Mouse (Mus musculus) forebrain, embryonic 16.5 days (tissue): ENCODE measurements at regions not wholly inside any gene's neighbourhood (a gene's known extent, or its start where the extent isn't known, plus 50 kb on each side); places are given as distances from the start of the nearest gene placed in this dataset.

Experiments used
- ATAC-seq: fragments of 200-750 bp; cut with Nextera tagmentation; 2 replicates; pipeline ENCODE4 v1.8.0; 2017; ENCODE audit warnings: mild to moderate bottlenecking, moderate library complexity
- H3K27ac ChIP-seq: fragments of 300-500 bp; sonication (generic); 2 replicates; pipeline ENCODE4 v1.5.1; 2014; ENCODE audit warnings: low read length, control low read depth
- H3K27me3 ChIP-seq: fragments of 300-500 bp; sonication (generic); replicated peaks from 2 replicates; pipeline ENCODE4 v1.6.1; 2014; ENCODE audit warnings: low read length; ENCODE audit not compliant: control insufficient read depth, insufficient read depth
- H3K36me3 ChIP-seq: fragments of 300-500 bp; sonication (generic); 2 replicates; pipeline ENCODE4 v1.6.1; 2014; ENCODE audit not compliant: control insufficient read depth, insufficient read depth
- H3K4me1 ChIP-seq: fragments of 300-500 bp; sonication (generic); replicated peaks from 2 replicates; pipeline ENCODE4 v1.6.1; 2014; ENCODE audit warnings: low read length; ENCODE audit not compliant: control insufficient read depth, insufficient read depth
- H3K4me2 ChIP-seq: fragments of 300-500 bp; sonication (generic); 2 replicates; pipeline ENCODE4 v1.6.1; 2014; ENCODE audit warnings: mild to moderate bottlenecking, low read length, control low read depth
- H3K4me3 ChIP-seq: fragments of 300-500 bp; sonication (generic); replicated peaks from 2 replicates; pipeline ENCODE4 v1.5.1; 2014; ENCODE audit warnings: mild to moderate bottlenecking, low read length, control low read depth
- H3K9ac ChIP-seq: fragments of 300-500 bp; sonication (generic); replicated peaks from 2 replicates; pipeline ENCODE4 v1.6.1; 2014; ENCODE audit warnings: low read depth, low read length, control low read depth
- H3K9me3 ChIP-seq: fragments of 300-500 bp; sonication (generic); 2 replicates; pipeline ENCODE4 v1.6.1; 2016; ENCODE audit warnings: low read length; ENCODE audit not compliant: control insufficient read depth
- WGBS: fragments of 180-500 bp; shearing (Covaris S2); extraction: QIAGEN DNeasy Blood & Tissue Kit; methylation state at CpG from one replicate; pipeline ENCODE4 v1.1.7; 2014; 5-methylcytosine and 5-hydroxymethylcytosine counted together

DNA sequence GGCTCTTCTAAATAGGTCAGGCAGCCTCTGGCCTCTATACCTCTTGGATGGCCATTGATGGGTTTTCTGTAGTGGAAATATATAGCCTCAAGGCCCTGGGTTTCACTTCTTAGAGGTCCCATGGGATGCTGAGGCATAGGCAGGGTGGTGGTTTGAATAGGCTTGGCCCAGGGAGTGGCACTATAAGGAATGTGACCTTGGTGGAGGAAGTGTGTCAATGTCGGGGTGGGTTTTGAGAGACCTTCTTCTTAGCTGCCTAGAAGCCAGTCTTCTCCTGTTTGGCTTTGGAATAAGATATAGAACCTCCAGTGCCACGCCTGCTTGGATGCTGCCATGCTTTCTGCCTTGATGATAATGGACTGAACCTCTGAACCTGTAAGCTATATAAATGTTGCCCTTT is 59.5 kb upstream of the Hpcal1 start:
- Histone ChIP-seq H3K9me3 (no peaks in the 10 kb centered on the region), H3K4me1 (peaks cover under 1% of the 10 kb centered on the region; the same call in 1 of the 2 replicates), H3K4me3 (no peak overlapping the region), H3K9ac (no peak overlapping the region), H3K4me2 (no peak overlapping the region), H3K27ac (no peak overlapping the region), H3K36me3 (no peaks in the 10 kb centered on the region), H3K27me3 (no peaks in the 10 kb centered on the region)
- no peak for ATAC-seq
- WGBS: 94% methylated on average over 2 of the region's 2 CpGs

DNA sequence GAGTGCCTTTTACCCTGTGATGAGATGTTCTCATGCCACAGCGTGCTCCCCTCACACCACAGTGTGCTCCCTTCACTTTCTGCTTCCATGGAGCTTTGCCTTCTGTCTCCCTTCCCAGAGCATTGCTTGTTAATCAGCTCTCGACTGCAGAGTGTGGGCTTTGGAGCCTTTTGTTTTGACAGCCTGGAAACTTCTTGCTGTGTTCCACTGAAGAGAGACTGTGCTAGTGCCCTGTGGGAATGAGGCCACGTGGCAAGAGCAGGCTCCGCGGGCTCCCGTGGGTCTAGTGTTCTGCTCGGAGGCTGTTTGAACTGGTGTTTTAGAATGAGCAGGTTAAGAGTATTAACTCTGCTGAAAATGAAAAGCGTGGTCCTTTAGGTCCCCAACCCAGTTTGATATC is 54.5 kb upstream of the Hpcal1 start:
- Histone ChIP-seq H3K27me3 (no peaks in the 10 kb centered on the region), H3K4me1 (peaks cover 5% of the 10 kb centered on the region; the same call in 1 of the 2 replicates), H3K4me2 (no peak overlapping the region), H3K9ac (no peak overlapping the region), H3K4me3 (no peak overlapping the region), H3K27ac (no peak overlapping the region), H3K9me3 (no peaks in the 10 kb centered on the region), H3K36me3 (no peaks in the 10 kb centered on the region)
- WGBS: 41% methylated on average over 8 of the region's 8 CpGs
- ATAC-seq: peak; percentile 57; the same call in 1 of the 2 replicates

DNA sequence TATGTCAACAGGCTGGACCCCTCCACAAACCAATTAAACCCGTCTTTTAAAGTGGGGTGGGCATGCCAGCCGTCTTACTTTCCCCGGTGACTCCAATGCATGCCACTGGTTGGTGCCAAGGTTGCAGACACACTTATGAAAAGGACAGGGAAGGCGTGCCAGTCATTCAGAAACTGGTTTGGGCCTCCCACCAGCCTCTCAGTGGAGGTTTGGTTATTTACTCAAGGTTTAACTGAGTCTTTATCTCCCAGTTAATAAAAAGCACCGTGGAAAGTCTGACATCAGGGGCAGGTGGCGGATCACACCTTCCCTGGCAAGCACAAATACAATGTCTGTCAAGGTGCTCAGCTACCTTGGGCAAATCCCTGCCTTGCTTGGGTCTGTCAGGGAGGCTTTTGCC is 54.1 kb upstream of the Hpcal1 start:
- Histone ChIP-seq H3K9me3 (no peaks in the 10 kb centered on the region), H3K9ac (no peak overlapping the region), H3K4me2 (no peak overlapping the region), H3K36me3 (no peaks in the 10 kb centered on the region), H3K4me3 (no peak overlapping the region), H3K27me3 (no peaks in the 10 kb centered on the region), H3K4me1 (peaks cover 5% of the 10 kb centered on the region; the same call in 1 of the 2 replicates), H3K27ac (no peak overlapping the region)
- peak; percentile 31; the same call in 1 of the 2 replicates for ATAC-seq
- 55% methylated on average over 6 of the region's 6 CpGs for WGBS
